Mouse (Mus musculus) left cerebral cortex, adult 8-10 months (tissue): Measurements from ENCODE around the gene Fbll1. TPM values are rescaled to one million over a fixed set of nuclear protein-coding genes. Genes with fewer than 3 reads are reported as not detected.
"Not testable (repeated sequence)": the region's sequence is repeated elsewhere in the genome, so short reads cannot be mapped to it uniquely, and the experiment has no call there.

ENCODE experiments used
- DNase-seq, 2 experiments: peaks; one replicate each; pipeline ENCODE4 v3.0.0; 2022; ENCODE audit warnings: low spot score in 2 of 2
- total RNA-seq, 4 experiments: library from RNA; stranded (reverse); gene quantifications; 2 replicates each; pipeline ENCODE4 v1.2.4; 2022

Fbll1 gene
- 10 to 100 TPM; 38.5 to 41.3 (median 41.0) TPM for total RNA-seq

- no peak for DNase-seq
Measured at GRCm38 (mm10) chr11:35798874-35799273, at the start of gene Fbll1. Gene Fbll1 (minus strand): TSS chr11:35798884.

GRCm38 (mm10) chr11:35844299-35844698 lies 45.6 kb upstream of the Fbll1 start:
- DNase-seq = no peak

DNA sequence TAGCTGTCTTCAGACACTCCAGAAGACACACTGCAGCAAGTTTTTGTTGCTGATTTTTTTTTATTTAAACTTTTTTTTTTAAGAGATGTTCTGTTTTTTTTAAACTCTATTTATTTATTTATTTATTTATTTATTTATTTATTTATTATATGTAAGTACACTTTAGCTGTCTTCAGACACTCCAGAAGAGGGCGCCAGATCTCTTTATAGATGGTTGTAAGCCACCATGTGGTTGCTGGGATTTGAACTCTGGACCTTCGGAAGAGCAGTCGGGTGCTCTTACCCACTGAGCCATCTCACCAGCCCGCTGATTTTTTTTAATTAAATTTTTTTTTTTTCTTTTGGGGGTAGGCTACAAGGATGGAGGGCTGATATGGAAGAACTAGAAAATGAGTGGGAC lies 43.9 kb upstream of the Fbll1 start:
- DNase-seq = not testable (repeated sequence)

DNA sequence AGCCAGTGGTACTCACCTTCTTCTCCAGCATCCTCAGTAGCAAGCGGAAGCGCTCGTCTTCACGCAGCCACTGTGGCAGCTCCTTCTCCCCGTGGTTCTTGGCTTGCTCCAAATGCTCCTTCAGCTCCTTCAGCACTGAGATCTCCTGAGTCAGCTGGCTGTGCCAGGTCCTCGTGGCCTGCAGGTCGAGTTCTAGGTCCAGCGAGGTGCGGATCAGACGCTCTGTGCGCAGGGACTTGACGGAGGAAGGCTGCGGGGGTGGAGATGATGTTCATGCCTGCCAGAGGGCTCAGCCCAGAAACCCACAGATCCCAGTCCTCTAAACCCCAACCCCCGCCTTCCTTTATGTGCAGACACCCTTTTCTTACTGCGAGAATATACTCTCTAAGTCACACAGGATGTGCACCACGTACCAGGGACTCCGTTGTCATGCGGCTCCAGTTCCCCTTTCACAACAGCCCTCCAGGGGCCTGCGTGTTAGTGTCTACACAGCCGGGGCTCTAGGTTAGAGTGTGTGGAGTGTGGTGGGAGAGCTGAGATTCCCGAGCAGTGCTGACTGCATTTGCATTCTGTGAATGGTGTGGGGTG lies 43.1 kb upstream of the Fbll1 start:
- DNase-seq = no peak

DNA sequence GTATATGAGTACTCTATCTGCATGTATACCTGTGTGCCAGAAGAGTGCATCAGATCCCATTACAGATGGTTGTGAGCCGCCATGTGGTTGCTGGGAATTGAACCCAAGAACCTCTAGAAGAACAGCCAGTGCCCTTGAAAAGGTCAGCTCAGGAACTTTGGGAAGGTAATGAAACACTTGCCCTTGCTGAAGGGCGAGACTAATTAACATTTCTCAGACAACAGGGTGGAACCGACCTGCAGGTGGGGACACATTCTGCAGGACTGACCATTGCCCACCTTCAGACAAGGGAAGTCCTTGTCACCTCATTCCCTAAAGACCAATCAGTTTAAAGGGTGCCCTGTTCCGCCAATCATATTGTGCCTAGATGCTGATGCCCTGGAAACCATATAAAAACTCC lies 42.1 kb upstream of the Fbll1 start:
- not testable (repeated sequence) for DNase-seq

DNA sequence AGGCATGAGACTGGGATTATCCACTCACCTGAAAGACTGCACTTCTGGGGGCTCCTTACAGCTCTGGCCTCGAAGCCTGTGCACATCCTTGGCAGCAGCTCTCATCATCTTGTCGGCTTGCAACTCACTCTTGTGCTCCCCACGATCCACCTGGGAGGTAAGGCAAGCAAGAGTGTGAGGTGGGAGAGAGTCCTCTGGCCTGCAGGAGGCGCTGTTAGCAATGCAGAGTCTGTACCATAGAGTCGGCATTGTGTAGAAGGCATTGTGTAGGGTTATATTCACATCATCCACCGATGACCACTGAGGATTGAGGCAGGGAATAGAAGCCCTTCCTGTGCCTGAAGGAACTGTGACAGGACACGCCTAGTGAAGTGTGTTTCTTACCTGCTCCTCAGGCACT lies 41.6 kb upstream of the Fbll1 start:
- no peak for DNase-seq

- peak; percentile 34 to 71 for DNase-seq
Measured at GRCm38 (mm10) chr11:35838345-35839338, 40.0 kb upstream of the Fbll1 start.

- no peak for DNase-seq
Measured at GRCm38 (mm10) chr11:35837156-35838126, 38.8 kb upstream of the Fbll1 start.

DNA sequence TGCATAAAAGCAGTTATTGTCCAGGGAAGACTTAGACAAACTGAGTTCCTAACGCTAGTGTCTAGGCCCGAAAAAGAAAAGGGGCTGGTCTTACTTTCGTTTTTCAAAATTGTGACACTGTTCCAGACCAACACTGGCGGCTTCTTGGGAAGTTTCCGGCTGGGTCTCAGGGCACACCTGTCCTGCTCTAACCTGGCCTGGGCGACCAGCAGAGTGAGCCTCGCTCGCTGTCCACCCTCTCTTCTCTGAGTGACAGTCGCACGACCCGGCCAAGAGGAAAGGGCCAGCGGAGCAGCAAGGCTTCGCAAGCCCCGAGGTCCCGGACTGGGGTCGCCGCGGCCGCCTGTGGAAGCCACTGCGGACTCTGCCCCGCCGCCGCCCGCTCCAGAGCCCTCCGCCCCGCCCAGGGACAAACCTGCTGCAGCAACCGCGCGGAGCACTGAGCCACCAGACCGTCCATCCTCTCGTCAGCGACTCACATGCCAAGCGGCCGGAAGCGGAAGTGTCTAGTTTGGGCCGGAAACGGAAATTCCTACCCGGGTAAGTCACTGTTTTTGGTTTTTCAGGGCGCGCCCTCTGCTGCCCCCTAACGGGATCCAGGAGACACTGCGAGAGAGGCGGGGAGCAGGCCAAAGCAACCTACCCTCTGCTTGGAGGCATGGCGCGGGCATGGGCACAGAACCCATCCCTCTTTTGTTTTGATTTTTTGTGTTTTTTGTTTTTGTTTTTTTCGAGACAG lies 35.5 kb upstream of the Fbll1 start, which contains the start of gene Rars:
TSS of gene Rars (minus strand) at position 485 of the 739 bp plus-strand sequence.
- peak; percentile 78 to 85 for DNase-seq

GRCm38 (mm10) chr11:35833270-35833669 lies 34.6 kb upstream of the Fbll1 start:
- no peak for DNase-seq

- no peak for DNase-seq
Measured at GRCm38 (mm10) chr11:35832139-35832538, 33.5 kb upstream of the Fbll1 start.

- DNase-seq = no peak
Measured at GRCm38 (mm10) chr11:35827714-35828113, 29.0 kb upstream of the Fbll1 start.

- no peak for DNase-seq
Measured at GRCm38 (mm10) chr11:35816316-35816715, 17.6 kb upstream of the Fbll1 start.

DNA sequence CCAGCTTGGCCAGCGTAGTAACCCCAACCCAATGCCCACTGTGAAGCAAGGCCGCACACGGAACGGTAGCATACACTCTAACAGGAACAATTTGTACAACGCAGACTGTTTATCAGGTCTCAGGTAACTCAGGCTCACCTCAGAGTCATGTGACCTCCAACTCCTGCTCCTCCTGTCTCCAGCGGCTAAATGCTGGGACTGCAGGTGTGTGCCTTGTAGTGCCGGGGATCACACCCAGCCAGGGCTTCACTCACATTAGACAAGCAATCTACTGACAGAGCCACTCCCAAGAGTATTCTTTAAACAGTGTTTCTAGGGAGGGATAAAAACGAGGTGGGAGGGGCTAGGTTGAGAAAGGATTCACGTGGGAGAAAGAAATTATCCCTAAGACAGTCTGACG lies 12.8 kb upstream of the Fbll1 start:
- DNase-seq = no peak

DNA sequence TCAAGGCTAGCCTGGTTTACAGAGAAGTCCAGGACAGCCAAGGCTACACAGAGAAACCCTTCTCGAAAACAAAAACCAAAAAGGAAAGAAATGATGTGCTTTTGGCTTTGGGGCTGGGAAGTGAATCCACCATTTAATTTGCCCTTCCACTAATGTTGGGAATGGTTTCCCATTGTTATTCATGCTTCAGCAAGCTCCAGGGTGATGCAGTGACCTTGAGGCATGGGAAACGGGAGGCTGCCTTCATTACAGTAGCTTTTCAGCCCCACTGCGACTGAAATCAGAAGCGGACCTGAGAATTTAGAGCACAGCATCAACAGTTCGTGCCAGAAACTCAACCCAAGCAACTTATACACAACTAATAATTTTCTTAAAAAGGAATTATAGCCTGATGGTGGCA lies 2.6 kb upstream of the Fbll1 start:
- DNase-seq = no peak

DNA sequence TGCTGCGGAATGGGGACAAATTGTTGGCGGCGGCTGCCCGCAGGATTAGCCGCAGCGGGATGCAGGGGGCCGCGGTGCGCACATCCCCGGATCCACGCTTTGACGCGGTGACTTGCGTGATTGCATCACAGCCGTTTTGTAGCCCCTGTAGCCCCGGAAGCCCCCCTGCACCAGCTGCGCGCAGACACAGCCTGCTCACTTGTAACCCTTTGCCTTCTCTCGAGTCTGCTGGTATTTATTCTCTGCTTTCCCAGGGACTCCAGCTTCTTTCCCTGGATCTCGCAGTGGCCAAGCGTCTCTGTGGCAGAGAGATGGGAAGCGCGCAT lies 226 bp downstream of the Fbll1 start:
- peak; percentile 69 to 72 for DNase-seq

DNA sequence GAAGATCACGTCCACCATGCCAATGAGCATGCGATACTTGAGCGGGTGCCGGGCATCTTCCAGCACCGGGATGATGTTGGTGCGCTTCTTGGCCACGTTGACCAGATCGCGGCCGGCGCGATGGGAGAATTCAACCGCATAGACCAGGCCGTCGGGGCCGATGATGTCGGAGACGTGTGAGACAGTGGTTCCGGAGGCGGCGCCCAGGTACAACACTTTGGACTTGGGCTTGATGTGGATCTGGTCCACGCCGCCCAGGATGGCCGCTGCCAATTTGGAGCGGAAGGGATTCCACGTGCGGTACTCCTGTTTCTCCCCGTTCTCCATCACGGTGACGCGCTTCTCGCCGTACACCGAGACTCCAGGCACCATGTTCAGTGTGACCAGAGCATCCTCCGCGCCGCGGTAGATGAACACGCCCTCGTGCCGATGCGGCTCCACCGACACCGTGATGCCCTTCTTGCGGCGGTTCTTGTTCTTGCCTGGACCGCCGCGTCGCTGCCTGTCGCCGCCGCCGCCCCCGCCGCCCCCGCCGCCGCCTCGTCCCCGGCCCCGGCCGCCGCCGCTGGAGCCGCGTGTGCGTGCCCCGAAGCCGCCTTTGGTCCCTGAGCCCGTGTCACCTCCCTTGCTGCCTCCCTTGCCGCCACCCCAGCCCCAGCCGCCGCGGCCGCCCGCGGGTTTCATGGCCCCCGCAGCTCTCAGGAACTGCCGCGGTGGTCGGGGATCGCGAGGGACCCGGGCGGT lies 761 bp downstream of the Fbll1 start:
- DNase-seq = peak; percentile 28 to 40

DNA sequence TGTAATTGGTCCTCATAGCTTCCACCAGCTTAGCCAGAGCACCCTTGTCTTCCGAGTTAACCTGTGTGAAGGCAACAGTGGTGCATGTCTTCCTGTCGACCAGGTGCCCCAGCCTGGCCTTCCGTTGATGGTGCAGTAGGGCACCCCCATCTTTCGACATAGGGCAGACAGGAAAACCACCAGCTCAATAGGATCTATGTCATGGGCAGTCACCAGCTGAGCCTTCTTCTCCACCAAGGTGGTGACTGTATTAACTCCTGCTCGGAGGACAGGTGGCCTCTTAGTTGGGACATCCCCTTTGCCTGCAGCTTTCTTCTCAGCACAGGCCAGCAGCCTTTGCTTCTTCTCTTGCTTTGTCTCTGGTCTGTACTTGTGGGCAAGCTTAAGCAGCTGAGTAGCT lies 5.9 kb downstream of the Fbll1 start:
- DNase-seq = not testable (repeated sequence)

DNA sequence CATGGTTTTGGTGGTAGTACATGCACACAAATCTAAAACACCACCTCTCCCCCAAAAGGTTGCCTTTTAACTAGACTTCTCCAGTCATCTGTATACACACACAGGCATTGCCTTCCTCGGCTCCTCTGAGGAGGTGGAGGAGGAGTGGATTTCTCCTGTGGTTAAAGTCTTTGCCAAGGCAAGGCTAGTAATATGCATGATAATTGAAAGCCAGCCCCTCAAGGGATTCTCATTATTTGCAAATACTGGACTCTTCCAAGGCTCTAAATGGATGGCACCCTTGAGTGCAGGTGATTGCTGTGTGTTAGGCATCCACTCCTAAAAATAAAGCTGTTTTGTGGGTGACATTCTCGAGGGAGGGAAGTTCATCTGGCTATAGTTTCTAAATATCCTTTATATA lies 10.2 kb downstream of the Fbll1 start:
- DNase-seq = no peak

- DNase-seq = no peak
Measured at GRCm38 (mm10) chr11:35784537-35784936, 14.1 kb downstream of the Fbll1 start.
